Mouse (Mus musculus) cerebellum, postnatal 10 days (tissue): ENCODE data around the gene Pim1.
A peak's percentile ranks its signal among the peaks of the same experiment; 100 is the strongest.
"Not testable (repeated sequence)": the region's sequence is repeated elsewhere in the genome, so short reads cannot be mapped to it uniquely, and the experiment has no call there.

ENCODE experiments used
- DNase-seq, 2 experiments: peaks; one replicate each; pipeline ENCODE4 v3.0.0; 2021; ENCODE audit warnings: mixed read lengths in 2 of 2

Gene Pim1

DNA sequence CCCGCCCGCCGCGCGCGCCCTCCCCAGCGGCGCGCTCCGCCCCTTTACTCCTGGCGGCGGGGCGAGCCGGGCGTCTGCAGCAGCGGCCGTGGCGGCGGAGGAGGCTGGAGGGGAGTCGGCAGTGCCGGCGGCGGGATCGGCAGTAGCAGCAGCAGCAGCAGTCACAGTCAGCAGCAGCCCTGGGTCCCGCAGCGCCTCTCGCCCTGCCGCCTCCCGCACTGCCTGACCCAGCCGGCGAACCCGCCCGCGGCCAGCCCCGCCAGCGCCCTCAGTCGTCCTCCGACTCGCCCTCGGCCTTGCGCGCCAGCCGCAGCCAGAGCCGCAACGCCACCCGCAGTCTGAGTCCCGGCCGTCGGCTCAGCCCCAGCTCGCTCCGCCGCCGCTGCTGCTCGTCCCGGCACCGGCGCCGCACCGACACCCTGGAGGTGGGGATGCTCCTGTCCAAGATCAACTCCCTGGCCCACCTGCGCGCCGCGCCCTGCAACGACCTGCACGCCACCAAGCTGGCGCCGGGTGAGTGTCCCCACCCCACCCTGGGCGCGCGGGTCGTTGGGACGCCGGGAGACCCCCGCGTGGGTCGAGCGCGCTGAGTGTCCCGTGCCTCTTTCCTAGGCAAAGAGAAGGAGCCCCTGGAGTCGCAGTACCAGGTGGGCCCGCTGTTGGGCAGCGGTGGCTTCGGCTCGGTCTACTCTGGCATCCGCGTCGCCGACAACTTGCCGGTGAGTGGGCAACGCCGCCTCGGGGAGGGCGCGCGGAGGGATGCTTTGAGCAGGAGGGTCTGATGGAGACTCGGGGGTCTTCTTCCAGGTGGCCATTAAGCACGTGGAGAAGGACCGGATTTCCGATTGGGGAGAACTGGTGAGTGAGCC lies at the start of gene Pim1:
Gene Pim1 (plus strand): TSS at position 41 of the 869 bp plus-strand sequence.
- DNase-seq = peak; percentile 67 to 72

DNA sequence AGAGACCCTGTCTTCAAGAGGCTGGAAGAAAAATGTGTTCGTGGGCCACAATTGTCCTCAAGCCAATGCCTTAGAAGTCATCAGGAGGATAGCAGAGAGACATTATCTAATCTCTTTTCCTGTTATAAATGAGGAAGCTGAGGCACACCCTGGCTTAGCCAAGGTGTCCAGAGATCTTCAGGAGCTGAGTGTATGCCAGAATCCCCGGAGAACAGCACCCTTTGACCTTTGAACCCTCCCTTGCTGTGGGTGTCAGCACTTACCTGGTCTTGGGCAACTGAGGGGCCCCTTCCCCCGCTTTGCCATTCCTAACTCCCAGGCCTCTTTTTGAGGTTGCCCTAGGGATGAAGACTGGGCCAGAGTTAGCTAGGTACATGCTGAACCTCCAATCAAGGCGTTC lies 49.0 kb upstream of the Pim1 start:
- DNase-seq = no peak

DNA sequence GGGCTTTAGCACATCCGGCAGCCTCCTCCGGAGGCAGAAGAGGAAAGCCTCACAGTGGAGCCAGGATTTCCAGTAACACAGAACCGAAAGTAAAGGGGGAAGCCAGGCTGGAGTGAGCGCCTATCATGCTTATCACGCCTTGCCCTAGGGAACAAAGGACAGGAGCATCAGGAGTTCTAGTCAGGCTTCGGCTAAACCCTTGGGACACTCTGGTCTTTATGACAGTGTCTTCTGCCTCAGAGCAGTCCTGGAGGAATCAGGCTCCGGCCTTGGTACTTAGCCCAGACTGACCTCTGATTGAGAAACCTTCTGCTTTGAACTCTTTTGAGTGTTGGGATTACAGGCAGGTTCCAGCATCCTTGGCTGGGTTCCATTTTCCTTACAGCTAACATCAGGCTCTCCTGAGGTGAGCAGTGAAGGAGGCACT lies 48.4 kb upstream of the Pim1 start:
- no peak for DNase-seq

DNA sequence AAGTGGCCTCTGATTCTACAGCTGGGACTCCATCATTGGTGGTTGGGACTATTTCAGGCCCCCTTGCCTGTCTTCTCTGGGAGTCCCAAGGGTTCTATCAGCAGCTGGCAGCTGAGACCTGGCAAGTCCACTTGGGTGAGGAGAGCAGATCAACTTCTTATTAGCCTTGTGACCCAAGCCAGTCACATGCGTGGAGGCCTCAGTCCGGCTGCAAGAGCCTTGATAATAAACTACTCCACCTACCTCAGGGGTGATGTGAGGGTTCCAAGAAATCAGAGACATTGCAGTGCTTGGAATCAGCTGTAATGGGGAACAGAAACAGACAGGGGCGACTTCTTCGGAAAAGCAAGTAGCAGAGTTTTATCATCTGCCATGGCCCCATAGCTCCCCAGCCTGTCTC lies 46.8 kb upstream of the Pim1 start:
- DNase-seq = no peak

DNA sequence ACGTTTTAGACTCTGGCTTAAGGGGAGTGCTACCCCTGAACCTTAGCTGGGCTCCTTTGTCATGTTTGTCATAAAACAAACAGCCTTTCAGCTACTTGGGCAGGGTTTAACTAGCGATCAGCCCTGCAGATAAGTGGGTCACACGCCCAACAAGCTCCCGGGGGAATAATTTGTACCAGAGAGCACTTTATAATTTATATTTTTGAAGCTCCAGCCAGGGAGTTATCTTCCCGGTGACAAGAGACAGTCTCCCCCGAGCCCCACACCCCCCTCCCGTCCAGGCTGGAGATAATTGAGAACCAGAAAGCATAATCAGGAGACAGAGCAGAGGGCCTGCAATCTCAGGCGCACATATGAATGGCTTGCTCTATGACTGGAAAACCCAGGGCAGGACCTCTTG lies 45.5 kb upstream of the Pim1 start:
- DNase-seq = no peak

DNA sequence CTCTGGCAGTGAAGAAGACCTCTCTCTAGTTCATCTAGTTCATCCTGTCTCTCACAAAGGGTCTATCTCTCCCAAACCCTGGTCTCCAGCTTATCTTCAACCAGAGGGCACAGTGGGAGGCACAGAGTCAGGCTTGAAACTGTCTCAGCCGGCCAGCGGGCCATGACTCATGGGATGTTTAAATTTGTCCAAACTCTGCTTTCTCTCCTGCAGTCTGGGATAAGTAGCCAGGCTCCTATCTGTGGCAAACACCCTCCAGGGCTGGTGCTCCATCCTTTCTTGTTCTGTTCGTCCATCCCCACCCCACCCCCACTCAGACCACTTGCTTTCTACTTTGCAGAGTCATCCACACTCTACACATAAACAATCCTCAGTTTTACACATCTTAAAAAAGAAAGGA lies 43.2 kb upstream of the Pim1 start:
- DNase-seq = no peak

DNA sequence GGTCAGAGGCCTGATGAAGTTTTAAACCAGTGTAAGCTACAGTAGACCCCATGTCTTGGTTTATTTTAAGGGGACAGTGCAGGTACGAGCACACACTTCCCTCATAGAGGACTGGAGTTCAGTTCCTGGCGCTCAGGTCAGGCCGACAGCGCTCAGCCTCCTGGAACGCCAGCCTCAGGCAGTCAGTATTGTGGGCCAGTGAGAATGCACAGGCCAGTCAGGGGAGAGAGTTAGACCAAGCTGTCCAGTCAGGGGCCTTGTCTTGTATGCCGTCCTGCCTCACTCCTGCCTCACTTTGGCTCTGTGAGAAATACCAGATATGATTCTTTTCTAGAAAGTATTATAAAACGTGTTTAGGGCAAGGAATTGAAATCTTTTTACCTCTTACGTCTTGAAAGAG lies 42.5 kb upstream of the Pim1 start:
- DNase-seq = no peak

DNA sequence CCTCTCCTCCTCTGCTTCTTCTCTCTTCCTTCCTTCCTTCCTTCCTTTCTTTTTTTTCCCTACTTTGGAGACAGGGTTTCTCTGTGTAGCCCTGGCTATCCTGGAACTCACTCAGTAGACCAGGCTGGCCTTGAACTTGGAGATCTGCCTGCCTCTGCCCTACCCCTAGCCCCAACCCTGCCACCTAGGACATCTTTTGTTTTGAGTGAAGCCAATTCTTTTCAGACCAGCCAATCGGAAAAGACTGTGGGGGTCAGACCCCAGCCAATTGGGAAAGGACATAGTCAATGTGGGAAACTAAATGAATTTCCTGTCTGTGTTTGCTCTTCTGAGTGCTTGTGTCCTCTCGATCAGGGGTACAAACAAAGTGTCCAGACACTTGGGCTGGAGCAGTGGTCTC lies 42.0 kb upstream of the Pim1 start:
- DNase-seq = no peak

DNA sequence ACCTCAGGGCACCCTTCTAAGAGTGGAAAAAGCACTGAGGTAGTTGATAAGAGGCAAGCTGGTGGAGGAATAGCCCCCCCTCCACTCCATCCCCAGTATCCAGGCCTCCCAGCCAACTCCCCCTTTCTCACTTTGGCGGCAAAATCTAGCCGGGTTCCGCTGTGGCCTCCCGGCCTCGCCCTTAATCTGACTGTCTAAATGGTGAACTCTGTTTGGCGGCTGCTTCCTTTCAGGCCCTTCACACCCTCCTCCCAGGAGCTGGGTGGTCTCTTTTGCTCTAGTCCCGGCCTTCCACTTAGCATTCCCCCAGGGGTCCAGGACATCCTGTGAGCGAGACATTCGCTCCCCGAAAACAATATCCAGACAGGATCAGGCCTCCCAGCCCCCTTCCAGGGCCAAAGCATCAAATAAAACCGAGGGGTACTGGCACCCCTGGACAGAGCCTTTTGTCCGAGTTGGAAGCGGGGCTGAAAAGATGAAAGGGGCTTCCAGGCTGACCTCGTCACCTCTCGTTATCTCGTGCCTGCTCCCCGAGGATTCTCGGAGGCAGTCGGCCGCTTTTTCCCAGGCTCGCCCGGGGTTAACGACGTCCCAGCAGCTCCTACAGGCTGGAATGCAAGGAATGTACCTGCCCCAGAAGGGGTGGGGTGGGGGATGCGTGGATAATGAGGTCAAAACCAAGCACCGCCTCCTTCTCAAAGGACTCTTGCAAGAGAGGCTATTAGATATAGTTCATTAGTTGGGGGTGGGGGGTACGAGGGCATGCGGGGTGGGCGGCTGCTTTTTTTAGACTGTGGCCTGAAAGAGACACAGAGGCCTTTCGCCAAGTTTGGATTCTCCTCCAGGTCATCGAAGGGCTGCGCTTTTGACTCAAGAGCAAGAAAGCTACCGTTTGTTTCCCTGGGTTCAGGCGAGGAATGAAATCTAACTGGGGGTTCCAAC lies 39.4 kb upstream of the Pim1 start:
- peak in 1 of 2 experiments; percentile 22 for DNase-seq

DNA sequence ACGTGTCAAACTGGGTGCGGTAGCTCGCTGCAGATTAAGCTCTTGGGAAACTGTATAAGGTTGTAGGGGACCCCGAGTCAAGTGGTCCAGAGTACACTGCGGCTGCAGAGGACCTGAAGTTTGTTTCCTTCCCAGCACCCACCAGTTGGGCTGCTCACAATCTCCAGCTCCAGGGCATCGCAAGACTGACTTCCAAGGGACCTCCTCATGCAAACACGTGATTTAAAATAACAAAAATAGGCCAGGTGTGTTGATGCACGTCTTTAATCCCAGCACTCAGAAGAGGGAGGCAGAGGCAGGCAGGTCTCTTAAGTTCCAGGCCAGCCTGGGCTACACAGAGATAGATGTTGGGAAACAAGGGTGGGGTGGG lies 38.7 kb upstream of the Pim1 start:
- DNase-seq = no peak

DNA sequence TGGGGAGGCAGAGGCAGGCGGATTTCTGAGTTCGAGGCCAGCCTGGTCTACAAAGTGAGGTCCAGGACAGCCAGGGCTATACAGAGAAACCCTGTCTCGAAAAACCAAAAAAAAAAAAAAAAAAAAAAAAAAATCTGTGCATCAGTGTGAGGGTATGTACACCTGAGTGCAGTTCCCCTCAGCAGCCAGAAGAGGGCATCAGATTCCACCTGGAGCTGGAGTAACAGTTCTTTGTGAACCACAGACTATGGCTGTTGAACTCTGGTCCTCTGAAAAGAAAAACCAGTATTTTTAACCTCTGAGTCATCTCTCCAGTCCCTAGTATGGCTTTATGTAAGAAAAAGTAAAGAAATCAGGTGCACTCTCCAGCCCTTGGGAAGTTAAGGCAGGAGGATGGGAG lies 36.4 kb upstream of the Pim1 start:
- DNase-seq = not testable (repeated sequence)

DNA sequence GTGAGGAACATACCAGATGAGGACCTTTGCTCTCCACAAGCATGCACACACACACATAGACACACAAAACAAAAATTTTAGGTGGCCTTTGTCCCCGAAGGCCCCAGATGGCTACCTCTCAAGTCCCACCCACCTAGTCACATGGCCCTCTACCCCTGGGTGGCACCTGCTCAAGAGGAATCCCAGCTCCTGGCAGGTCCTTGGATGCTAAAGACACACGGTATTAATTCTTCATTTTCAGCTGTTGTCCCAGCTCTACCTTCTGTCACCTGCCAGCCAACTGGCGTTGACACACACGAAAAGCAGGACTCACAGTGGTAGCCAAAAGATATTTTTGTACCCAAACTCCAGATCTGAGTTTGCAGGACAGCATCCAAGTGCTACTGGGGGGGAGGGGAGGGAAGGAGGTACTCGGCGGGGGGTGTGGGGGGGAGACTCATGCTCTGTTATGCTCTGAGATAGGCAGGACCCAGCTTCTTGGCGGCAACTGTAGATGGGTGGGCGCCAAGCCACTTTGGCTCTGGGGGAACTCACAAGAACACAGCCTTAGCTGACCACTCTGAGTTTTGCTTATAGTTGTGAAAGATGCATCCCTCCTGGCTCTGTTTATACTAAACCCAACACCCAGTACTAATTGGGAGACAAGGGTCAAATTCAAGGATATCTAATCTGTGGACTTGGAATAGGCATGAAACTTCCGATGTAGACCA lies 35.0 kb upstream of the Pim1 start:
- DNase-seq = peak; percentile 68 to 72

DNA sequence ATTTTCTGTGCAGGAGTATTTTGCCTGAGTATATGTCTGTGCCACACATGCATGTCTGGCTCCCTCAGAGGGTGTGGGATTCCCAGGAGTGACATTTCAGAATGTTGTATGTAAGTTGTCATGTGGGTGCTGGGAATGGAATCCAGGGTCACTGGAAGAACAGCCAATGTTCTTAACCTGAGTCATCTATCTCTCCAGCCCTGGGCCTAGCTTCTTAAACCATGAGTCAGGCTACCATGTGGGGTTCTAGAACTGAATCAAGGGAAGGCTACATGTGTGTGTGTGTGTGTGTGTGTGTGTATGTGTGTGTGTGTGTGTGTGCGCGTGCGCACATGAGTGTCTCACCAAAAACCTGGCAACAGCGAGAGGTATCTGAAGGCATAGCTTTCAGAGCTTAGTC lies 34.1 kb upstream of the Pim1 start:
- DNase-seq = no peak

DNA sequence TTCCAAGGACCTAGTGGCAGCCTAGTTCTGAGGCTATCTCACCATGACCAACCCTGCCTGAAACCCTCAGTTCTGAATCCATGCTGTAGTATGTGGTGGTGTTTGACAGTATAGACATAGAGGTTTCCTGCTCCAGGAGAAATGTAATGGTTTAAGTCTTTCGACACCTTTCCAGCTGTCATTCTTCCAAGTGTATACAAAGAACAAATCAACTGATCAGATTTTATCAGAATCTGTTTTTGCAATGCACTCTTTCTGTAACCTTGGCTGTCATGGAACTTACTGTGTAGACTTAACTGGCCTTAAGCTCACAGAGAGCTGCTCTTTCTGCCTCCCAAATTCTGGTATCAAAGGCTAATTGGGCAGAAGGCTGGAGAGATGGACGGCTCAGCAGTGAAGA lies 33.6 kb upstream of the Pim1 start:
- no peak for DNase-seq

DNA sequence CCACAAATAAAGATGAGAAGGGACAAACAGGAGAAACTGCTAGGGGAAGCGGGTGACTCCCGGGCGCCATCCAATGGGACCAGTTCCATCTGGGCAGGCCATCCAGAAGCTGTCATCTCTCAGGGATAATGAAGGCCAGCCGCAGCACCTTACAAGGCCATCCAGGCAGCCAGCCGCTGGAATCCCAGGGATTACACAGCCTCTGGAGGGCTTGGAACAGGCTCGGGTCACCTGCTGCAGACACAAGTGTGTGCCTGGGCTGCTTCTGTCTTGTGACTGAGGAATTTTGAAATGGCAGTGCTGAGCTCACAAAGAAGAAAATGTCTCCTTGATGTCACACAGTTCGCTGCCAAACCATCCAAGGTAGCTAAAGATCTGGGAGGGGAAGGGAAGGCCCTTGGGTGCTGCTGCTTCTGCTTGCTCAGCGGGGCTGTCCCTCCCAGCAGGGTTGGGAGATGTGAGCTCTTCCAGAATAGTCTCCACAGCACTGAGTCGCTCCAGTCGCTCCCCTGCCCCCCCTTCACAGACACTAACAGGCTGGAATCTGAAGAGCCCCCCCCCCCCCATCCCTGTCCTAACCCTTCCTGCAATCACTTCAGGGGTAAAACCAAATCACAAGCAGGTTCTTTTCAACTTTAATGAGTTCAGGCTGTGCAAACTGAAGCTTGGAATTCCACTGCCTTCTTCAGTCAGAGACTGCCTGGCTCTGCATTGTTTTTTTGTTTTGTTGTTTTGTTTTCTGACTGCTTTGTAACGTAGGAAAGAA lies 32.6 kb upstream of the Pim1 start:
- peak; percentile 39 to 47 for DNase-seq

DNA sequence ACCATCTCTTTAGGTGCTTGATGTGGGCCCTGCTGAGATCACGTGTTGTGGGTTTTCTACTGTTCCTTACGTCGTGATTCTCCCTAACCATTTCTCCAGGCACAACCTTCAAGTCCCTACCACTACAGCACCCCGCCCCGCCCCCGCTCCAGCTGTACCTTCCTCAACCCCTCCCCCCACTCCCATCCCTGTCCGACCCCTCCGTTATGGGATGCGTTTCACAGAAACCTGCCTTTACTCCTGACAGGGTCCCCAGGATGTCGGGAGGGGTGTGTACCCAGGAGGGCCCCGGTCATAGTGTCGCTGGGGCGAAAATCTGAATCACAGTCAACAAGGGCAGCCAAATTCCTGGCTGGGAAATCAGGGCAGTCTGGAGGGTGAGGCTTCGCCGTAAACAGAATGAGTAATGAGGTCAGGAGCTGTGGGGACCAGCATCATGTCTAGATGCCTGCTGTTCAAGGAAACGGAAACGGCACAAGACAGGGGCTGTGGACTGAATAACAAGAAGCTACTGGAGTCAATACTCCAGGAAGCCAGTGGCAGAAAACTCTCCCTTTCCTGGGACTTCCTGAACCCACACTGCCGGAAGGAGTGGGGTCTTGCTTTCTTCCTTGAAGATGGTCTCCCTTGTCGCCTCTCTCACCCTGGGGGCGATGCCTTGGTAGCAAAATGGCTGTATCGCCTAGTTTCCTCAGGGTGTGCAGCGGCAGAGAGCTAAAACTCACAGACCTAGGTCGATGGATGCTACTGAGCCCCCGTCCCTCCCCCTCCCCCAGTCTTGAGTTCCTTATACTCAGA lies 31.0 kb upstream of the Pim1 start:
- peak; percentile 74 to 82 for DNase-seq

DNA sequence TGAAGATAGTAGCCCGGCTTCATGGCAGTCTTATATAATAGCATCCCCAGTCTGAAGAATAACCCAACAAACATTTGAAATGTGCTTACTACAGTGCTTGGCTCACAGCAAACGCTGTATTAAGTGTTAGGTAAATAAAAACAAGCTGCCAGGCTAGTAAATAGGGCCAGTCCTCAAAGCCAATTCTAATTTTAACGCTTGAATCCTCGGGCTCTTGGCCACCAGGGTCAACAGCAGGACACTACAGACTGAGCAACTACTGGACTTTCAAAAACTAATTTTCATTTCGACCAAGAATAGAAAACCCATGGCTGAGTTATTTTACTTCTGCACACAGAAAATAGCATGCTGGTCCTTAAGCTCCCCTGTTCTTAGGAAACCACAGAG lies 30.4 kb upstream of the Pim1 start:
- DNase-seq = no peak

DNA sequence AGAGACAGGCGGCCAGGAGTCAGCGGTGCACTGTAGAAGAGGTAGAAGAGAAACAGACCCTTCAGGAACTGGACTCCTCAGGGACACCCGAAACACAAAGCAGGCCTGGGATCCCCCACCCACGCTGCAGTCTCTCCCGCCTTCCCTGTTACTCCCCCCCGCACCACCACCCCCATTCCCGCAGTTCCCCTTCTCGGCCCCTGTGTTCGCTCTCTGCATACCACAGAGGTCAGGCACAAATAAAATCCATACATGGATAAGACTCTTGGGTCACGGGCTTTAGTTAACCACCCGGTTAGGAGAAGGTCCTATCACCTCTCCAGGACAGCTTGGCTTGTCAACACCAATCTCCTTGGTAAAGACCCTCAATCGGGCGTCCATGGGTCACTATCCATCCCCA lies 26.9 kb upstream of the Pim1 start:
- no peak for DNase-seq

DNA sequence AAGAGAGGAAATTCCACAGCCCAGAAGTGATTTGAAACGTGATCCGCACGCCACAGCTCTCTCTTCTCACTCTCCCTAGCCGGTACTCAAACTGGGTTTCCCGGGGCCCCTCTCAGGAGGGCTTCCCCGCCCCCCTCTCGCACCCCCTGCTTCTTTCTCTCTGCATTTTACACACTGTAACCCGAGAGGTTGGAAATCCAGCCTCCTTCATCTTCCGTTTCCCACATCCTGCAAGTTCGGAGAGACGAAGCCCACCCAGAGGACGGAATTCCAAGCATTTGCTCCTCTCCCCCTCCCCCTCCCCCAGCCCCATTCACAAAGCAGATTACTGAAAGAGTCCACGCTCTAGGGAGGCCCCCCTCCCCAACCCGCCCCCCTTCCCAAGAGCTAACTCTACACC lies 26.5 kb upstream of the Pim1 start:
- DNase-seq = no peak

DNA sequence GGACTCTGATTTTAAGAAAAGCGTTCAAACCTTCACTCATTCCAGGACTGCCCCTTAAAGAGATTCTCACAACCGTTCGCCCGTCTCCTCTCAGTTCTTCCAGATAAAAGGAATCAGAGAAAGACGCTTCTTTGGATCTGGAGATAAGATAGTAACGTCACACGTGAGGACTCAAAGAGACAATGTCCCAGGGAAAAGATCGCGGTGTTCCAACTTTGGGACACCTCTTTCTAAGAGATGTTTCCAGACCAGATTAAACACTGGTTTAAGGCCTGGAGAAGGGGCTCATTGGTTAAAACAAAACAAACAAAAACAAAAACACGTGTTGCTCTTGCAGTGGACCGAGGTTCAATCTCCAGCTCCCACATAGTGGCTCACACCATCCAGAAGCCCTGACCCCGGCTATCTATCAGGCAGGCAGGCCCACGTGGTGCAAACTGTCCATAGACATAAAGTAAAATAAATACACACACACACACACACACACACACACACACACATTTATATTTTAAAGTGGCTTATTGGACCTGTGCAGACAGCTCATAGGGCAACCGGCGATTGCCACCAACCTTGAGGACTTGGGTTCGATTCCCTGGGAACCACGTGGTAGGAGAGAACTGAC lies 25.9 kb upstream of the Pim1 start:
- DNase-seq = no peak

DNA sequence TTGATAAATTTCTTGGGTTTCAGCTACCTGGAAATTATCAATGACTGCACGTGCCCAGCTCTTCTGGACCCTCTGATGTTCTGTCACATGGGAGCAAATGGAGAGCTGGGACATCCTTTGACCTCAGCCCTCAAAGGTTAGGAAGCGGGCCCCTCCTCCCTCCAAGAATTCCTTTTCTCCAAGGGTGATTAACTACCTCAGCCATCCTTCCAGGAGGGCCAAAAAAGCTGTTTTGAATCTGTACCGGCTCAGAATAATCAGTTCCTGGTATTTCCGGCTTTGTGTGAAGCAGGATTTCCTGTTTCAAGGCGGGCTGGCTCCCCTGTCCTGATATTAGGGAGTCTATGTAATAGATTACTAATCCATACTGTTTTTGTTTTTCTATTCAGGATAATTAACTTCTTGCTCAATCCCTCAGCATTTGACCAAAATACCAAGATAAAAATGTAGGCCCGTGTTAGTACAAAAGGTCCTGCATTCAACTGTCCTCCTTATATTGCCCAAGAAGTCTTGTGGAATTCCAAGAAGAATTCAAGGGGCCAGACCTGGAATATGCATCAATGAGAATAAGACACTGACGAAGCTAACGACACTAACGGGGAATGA lies 25.0 kb upstream of the Pim1 start:
- no peak for DNase-seq
